Mouse (Mus musculus) bone marrow macrophage, adult 2 months (primary cell): ENCODE results near the gene Srpk1.

Experiments used
- CTCF ChIP-seq: IDR thresholded peaks from 2 replicates; pipeline ENCODE4 v1.5.1; 2012; ENCODE audit warnings: low read depth, mild to moderate bottlenecking, low read length, moderate library complexity
- POLR2A ChIP-seq: IDR thresholded peaks from 2 replicates; pipeline ENCODE4 v1.6.1; 2012; ENCODE audit warnings: mild to moderate bottlenecking, low read depth, low read length, borderline replicate concordance

DNA sequence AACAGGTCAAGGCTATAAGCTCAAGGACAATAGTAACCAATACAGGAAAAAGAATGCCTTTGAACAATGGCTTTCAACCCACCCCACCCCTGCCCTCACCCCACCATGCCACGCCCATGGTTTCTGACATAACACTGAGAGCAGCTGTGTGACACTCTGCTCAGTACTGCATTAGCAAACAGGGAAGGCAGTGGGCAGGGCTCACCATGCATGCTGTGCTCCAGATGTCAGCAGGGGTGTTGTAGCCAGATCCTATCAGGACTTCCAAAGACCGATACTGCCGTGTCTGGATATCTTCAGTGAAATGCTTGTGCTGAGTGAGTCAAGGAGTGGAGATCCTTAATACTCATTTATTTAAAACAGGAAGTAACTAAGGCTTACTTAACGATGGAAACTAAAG is 28.5 kb downstream of the Srpk1 start:
- no peak for TF ChIP-seq CTCF
- no peak for TF ChIP-seq POLR2A
